Mouse (Mus musculus) testis, postnatal 14 days (tissue): ENCODE measurements around the gene Nagpa.
A peak's percentile ranks its signal among the peaks of the same experiment; 100 is the strongest.
"Not testable (repeated sequence)": the region's sequence is repeated elsewhere in the genome, so short reads cannot be mapped to it uniquely, and the experiment has no call there.

Experiments used
- DNase-seq: peaks from one replicate; pipeline ENCODE4 v3.0.0; 2021; ENCODE audit warnings: low spot score

The Nagpa gene

DNA sequence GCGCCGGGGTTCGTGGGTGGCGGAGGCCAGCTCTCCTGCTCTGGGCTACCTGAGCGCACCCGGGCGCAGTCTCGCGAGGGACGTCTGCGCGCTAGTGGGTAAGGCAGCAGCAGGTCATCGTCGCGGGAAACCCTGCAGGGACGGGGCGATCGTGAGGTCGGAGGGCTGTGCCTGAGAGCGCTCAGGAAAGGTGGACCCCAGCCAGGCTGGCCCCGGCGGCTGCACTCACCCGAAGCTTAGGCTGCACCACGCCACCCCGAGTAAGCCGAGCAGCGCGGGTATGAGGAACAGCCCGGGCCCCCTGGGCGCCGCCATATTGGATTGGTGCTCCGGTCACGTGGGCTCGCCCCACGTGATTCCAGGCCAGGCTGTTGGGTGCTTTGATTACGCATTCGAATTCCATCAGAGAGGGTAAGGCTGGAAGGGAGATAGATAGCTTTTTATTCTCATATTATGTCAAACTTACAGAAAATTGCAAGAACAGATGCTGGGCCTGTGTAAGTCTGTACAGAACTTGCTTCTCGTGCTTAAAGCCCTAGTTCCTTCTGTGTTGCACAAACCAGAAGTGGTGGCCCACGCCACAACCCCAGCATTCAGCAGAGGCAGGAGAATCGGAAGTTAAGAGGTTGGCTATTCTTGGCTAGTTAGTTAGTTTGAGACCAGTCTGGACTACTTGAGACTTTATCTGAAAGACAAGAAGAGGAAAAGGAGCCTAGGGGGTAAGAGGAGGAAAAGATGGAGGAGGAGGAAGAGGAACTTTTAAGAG, at the start of gene Nagpa:
TSS of gene Nagpa (minus strand) at position 345 of the 766 bp plus-strand sequence.
- peak; percentile 83 for DNase-seq

DNA sequence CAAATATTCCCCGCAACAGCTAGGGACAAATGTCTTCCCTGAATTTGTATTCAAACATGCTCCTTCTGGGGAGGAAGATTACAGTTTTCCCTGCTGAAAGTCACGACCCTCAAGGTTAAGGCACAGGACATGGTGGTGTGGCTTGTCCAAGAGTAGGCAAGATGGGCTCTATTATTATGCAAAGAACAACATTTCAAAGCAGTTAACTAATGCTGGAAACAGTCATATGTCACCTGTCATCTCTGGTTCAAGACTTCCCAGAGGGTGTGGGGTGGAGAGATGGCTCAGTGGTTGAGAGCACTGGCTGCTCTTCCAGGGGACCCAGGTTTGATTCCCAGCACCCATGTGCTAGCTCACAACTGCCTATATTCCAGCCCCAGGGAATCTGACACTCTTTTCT, 48.4 kb upstream of the Nagpa start:
- DNase-seq, result no peak

DNA sequence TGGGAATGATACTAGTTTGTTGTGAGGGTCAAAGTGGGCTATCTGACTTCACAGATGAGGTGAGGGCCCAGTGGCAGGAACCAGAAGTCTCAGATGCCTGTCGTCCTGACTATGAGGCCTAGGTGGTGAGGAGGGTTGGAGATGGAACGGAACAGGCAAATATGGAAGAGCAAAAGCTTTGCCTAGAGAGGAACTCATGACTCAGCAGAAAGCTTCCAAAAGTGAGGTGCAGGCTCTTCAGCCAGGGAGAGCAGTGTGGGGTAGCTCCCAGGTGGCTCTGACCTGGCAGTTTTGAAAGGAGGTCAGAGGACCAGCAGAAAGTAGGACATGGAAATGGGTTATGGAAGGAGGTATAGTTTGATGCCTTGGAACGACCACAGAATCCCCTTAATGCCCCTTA, 47.1 kb upstream of the Nagpa start:
- DNase-seq, result no peak

DNA sequence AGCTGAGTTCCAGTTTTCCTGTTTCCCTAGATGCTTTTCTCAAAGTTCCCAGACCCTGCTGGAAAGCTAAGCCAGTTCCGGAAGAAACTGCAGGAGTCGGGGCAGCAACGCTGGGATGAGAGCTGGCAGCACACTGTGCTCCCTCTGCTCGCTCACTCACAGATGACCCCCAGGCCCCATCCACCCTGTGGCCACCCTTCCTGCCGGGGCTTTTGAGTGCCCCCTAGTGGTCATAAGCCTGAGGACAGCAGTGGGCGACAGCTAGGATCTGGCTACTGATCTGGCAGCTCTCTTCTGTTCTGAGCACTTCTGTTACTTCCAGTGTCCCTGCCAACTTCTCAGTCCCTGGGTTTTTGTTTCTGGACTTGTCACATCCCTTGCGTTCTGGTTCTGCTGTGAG, 40.6 kb upstream of the Nagpa start:
- DNase-seq, result peak; percentile 45

DNA sequence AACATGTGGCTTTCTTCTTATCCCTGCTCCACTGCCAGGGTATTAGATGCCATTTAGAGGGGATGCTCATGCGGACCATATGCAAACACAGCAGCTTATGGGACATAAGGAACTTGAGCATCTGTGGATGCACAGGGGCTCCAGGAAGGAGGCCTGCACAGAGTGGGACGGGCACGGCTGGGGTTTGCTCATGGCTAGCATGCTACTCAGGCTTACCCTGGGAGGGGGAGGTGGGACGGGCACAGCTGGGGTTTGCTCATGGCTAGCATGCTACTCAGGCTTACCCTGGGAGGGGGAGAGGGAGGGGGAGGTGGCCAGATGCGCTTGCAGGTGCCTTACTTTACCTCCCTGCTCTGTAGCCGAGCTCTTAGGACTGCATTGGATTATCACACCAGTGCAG, 39.1 kb upstream of the Nagpa start:
- DNase-seq, result no peak

- no peak for DNase-seq
These were observed 38.5 kb upstream of the Nagpa start for GRCm38 (mm10) chr16:5242355-5242754.

DNA sequence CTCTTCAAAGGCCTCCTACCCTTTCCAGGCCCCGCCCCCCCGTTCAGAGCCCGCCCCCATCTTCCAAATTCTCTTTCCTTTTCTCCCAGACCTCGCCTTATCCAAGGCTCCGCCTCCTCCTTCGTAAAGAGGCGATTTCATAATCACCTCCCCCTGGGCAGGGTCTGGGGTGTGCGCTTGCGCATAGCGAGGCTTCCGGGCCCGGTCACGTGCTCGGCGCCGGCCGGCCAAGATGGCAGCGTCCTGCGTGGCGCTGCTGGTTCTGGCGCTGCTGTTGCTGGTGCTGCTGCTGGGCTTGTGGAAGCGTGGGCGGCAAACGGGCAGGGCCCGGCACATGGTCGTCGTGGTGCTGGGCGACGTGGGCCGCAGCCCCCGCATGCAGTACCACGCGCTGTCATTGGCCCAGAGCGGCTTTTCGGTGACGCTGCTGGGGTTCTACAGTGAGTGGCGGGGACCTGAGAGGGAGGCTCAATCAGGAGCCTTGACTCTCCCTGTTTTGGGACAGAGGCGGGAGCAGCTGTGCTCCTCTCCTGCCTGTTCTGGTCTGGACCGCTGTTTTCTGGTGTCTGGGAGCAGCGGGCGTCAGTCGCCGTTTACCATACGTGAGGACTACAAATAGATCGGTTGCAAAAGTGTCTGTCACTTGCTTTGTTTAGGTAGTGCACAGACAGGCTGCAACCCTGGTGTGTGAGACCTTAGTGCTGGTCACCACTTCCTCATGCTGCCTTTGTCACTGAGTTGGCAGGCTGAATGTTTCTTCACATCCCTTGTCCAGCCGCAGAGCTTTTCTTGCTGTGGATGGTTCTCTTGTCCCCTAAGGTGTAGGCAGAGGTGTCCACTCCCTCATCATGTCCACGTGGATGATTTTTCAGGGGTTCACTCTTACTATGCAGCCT, 29.9 kb upstream of the Nagpa start, which contains the start of gene Alg1:
TSS of gene Alg1 (plus strand) at position 204 of the 896 bp plus-strand sequence.
- peak; percentile 94 for DNase-seq

- no peak for DNase-seq
These were observed 29.2 kb upstream of the Nagpa start for GRCm38 (mm10) chr16:5232982-5233381.

DNA sequence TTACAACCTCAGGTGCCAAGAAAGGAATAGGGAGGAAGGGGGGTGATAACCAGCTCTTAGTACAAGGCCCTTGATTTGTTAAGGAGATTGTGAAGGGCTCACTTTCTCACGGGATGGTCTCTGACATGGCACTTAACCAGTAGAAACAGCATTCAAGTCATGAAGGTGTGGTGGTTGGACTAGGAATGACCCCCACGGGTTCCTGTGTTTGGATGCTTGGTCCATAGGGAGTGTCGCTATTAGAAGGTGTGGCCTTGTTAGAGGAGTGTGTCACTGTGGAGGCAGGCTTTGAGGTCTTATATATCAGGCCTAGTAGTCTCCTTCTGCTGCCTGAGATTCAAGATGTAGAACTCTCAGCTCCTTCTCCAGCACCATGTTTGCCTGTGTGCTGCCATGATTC, 24.3 kb upstream of the Nagpa start:
- DNase-seq, result peak; percentile 29

GRCm38 (mm10) chr16:5227501-5227900, 23.7 kb upstream of the Nagpa start:
- not testable (repeated sequence) for DNase-seq

DNA sequence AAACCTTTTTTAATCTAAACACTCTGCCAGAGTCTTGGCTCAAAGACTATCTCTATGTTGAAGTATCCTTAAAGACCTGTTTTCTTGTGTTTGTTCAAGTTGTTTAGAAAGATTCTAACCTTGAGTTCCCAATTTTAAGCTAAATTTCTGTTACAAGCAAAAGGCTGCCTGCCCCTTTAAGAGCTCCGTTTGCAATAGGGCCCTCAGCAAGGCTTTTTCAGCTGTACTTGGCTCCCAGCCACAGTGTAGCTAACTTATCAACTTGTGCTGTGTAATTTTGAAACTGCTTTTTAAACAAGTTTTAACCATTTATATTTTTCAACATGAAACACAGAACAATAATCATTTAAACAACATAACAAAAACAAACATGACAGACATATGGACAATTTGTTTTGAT, 22.7 kb upstream of the Nagpa start:
- DNase-seq, result not testable (repeated sequence)

- no peak for DNase-seq
These were observed 18.3 kb upstream of the Nagpa start, which contains the start of gene AU021092 for GRCm38 (mm10) chr16:5222140-5222539. Gene AU021092 (minus strand): TSS chr16:5222299.

DNA sequence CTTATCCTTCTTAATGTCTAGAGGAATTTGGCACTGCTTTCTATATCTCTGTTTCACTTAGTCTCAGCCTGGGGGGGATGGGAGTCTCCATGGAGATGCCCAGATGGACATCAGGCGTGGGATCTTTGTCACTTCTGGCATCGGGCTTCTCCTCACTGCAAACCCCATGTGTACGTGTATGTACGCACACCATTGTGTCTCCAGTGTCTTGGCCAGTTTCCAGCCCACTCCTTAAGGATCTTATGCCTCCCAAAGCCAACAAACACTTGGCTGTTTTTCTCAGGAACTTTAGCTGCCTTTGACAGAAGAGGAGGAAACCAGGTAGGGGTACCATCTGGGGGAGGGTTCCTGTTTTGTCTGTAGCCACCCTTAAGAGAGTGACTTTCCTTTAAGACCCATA, 17.6 kb upstream of the Nagpa start:
- no peak for DNase-seq

- no peak for DNase-seq
These were observed 13.7 kb upstream of the Nagpa start for GRCm38 (mm10) chr16:5217341-5218133.

GRCm38 (mm10) chr16:5216686-5217085, 12.9 kb upstream of the Nagpa start:
- DNase-seq, result no peak

DNA sequence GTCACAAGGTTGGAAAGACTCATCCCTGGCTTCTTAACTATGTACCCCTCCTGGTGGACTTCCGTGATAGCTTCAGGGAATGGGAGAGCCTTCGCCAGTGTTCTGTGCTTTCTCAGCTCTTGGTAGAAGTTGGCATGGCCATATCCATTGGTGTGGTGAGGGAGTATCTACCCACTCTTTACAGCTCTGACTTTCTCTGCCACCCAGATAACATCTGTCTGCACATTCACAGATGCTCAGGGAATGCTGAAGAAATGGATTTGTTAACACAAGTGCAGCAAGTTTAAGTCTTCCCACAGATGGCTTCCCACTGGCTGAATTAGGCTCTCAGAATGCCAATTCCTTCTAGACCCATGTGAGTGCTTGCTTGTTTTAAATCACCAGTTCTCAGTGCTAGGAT, 10.3 kb upstream of the Nagpa start:
- DNase-seq, result no peak

DNA sequence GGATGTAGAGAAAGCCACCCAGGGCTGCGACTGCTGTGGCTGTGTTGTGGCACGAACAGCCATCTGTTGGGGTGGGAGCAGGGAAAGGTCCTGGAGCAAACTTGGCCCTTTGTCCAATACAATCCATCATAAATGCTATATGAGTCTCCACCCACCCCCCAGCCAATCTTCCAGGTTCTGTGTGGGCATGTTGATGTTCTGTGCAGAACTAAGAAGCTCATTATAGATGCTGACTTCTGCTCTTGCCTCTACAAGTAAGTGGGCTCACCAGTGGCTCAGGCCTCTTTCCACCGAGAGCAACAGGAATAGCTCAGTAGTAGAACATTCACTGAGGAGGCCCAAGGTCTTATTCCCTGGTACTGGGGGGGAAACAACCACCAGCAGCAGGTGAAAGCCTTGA, 8.3 kb upstream of the Nagpa start:
- DNase-seq, result no peak

DNA sequence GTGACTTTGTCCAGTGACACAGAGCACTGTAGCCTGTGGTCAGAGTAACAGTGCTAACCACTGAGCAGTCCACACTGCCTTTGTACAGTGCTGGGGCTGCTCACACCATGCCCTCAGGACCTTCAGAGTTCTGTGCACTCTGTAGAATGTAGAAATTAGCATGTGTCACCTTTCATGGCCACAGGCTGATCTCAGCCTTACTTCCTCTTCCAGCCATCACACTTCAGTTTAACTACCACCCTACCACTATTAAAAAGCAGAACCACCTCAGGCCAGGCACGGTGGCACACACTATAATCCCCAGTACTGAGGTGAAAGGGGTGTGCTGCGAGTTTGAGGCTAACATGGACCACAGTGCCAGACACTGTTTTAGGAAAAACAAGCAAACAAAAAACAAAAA, 6.6 kb upstream of the Nagpa start:
- DNase-seq, result no peak

GRCm38 (mm10) chr16:5206051-5206450, 2.2 kb upstream of the Nagpa start:
- DNase-seq, result no peak

DNA sequence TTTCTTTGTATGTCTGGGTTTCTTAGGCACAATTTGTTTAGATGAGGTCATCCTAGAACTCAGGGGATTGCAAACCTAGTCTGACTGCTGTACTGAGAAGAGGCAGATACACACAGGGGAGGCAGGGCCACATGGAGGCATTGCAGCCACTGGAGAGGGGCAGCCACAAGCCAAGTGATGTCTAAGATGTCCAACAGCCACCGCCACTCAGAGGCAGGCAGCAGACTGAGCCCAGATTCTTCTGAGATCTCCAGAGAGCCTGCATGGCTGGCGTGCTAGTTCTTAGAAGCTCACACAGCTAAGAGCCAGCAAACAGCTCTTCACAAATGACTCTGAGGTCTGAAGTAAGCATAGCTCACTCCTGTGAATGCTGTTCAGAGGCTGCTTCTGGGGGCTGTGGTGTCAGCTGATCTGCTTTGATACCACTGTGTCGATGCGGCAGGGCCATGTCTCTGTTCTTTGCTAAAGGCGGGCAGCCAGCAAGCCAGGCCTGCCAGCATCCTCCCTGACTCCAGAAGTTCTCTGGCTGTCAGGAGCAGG, 1.7 kb upstream of the Nagpa start:
- no peak for DNase-seq

DNA sequence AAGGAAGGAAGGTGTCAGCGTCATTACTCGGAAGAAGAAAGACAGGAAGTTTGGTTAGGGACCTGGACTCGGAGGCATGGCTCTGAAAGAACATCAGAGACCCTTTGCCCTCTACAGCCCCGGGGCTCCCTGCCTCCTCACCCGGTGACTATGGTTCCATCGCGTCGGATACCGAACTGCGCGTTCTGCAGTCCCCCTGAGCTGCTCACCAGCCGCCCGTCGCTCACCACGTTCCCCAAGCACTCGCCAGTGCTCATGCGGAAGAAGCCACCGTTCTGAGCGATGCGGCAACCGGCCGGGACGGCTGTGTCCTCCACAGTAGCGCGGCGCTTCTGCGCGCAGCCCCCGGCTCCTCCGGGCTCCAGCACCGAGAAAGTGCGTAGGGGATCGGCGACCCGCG, 612 bp downstream of the Nagpa start:
- peak; percentile 30 for DNase-seq

DNA sequence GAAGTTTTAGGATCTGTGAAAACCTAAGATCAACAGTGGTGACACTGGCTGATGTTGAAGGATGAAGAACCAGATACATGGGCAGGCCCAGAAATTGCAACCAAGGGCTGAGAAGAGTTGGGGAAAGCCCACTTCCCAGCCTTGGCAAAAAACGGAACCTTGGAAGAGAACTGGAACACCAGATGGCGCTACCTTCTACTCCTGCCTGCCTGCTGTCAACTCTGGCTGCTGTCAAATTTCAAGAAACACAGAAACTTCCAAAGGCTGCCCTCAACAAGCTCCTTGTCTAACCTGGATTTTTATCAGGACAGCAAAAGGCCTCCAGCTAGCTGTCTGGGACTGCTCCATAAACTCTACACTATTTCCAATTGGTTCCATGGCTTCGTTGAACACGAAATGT, 1.1 kb downstream of the Nagpa start:
- no peak for DNase-seq
